11 mouse cellular contexts compared by ENCODE assay signal in genomic region chr11:54088253-54088946, GRCm38 (mm10). TPM values are rescaled to one million over a fixed set of nuclear protein-coding genes. Genes with fewer than 3 reads are reported as not detected.
DNase-seq lines count a peak whose midpoint lies in the region; ATAC-seq and TF ChIP-seq lines count a peak whose summit lies in the region.
"Had no signal": no experiment of that assay in that cellular context is flagged by ENCODE, and none has a peak within 500 bp of the region (broad histone marks: within the 10 kb centered on the region; RNA-seq: fewer than 3 reads in every experiment).

No protein-coding gene starts in this region.

- no peaks in the 10 kb centered on the region for H3K27me3 ChIP-seq in hindbrain, postnatal 0 days (ENCODE audit: insufficient read depth, low read length)
- H3K27me3 ChIP-seq in hindbrain, embryonic 11.5 days (ENCODE audit: control insufficient read depth, insufficient read depth, low read length): no peaks in the 10 kb centered on the region
- H3K27me3 ChIP-seq: liver, embryonic 13.5 days had no signal

- intact Hi-C loops in left cerebral cortex, postnatal 4 days (cut with DNase I): no loop called here

- H3K36me3 ChIP-seq in hindbrain, postnatal 0 days (ENCODE audit: insufficient read depth, low read length): no peaks in the 10 kb centered on the region
- no peaks in the 10 kb centered on the region for H3K36me3 ChIP-seq in hindbrain, embryonic 11.5 days (ENCODE audit: control insufficient read depth, insufficient read depth, low read length)
- H3K36me3 ChIP-seq: heart, embryonic 10.5 days; liver, embryonic 13.5 days had no signal

- H3K4me1 ChIP-seq in hindbrain, postnatal 0 days (ENCODE audit: insufficient read depth, low read length): no peaks in the 10 kb centered on the region
- H3K4me1 ChIP-seq in hindbrain, embryonic 11.5 days (replicated peaks; ENCODE audit: control insufficient read depth, insufficient read depth, low read length): no peaks in the 10 kb centered on the region

- H3K4me2 ChIP-seq in hindbrain, postnatal 0 days (ENCODE audit: low read depth, low read length): no peak overlapping the region
- H3K4me2 ChIP-seq in hindbrain, embryonic 11.5 days (replicated peaks; ENCODE audit: low read depth, low read length): no peak overlapping the region
- H3K4me2 ChIP-seq: liver, embryonic 13.5 days had no signal

- H3K9me3 ChIP-seq in hindbrain, postnatal 0 days (ENCODE audit: low read length): no peaks in the 10 kb centered on the region
- no peaks in the 10 kb centered on the region for H3K9me3 ChIP-seq in hindbrain, embryonic 11.5 days (ENCODE audit: control insufficient read depth, low read length)
- H3K9me3 ChIP-seq: heart, embryonic 10.5 days; liver, embryonic 13.5 days had no signal

- 76% methylated on average over 7 of the region's 7 CpGs for WGBS in hindbrain, postnatal 0 days
- 82% methylated on average over 7 of the region's 7 CpGs for WGBS in hindbrain, embryonic 11.5 days

- no peak overlapping the region for H3K27ac ChIP-seq in hindbrain, postnatal 0 days
- no peak overlapping the region for H3K27ac ChIP-seq in hindbrain, embryonic 11.5 days (ENCODE audit: low read depth, low read length)
- H3K27ac ChIP-seq: heart, embryonic 10.5 days; liver, embryonic 13.5 days had no signal

- H3K9ac ChIP-seq in hindbrain, postnatal 0 days (replicated peaks; ENCODE audit: low read length): no peak overlapping the region
- H3K9ac ChIP-seq in hindbrain, embryonic 11.5 days (ENCODE audit: low read depth, low read length): no peak overlapping the region
- H3K9ac ChIP-seq: liver, embryonic 13.5 days had no signal

- no peak for TF ChIP-seq CTCF in hindbrain, postnatal 0 days (IDR thresholded peaks at IDR 0.05; ENCODE audit: low read depth)

- DNase-seq in hindbrain, postnatal 0 days (ENCODE audit: low spot score): no peak
- no peak for DNase-seq in hindbrain, embryonic 11.5 days (ENCODE audit: low spot score)
- peak; percentile 1 for DNase-seq in thymus, postnatal 4 days
- DNase-seq in thymus, adult 18-20 months: no peak
- DNase-seq in left cerebral cortex, postnatal 4 days: no peak
- DNase-seq in spleen, postnatal 4 days (ENCODE audit: low spot score in 2 of 2): no peak

- H3K4me3 ChIP-seq in hindbrain, postnatal 0 days (ENCODE audit: low read length): no peak overlapping the region
- no peak overlapping the region for H3K4me3 ChIP-seq in hindbrain, embryonic 11.5 days (ENCODE audit: low read depth, low read length)
- H3K4me3 ChIP-seq: heart, embryonic 10.5 days; liver, embryonic 13.5 days had no signal

- peak; percentile 17; the same call in 1 of the 2 replicates for ATAC-seq in hindbrain, postnatal 0 days
- ATAC-seq in hindbrain, embryonic 11.5 days (ENCODE audit: low FRiP score): no peak
- peak; percentile 66 for ATAC-seq in granulocyte monocyte progenitor cell, adult 5-6 weeks (replicated peaks; ENCODE audit: poor library complexity, severe bottlenecking)
- no peak for ATAC-seq in inflammation-experienced regulatory T-cells, adult 6 months

RNA-seq across cellular contexts. Expression of gene P4ha2, which starts 11.5 kb away (rescaled TPM):
- total RNA-seq in hindbrain, postnatal 0 days (2014; rRNA removed): 6.5 and 9.7 TPM in 2 replicates
- polyA plus RNA-seq in hindbrain, postnatal 0 days (2015; fragmentation: Nextera tagmentation; extraction: Ambion mirVana): 8.4 and 9.0 TPM in 2 replicates
- 18.2 and 20.3 TPM in 2 replicates for polyA plus RNA-seq in hindbrain, embryonic 11.5 days (2014; fragmentation: Nextera tagmentation; extraction: Ambion mirVana)
- total RNA-seq in granulocyte monocyte progenitor cell, adult 5-6 weeks (2014; fragmentation: Nextera tagmentation): not detected in 2 replicates
- not detected in 2 replicates for total RNA-seq in granulocyte monocyte progenitor cell, adult 5-6 weeks (2017)
- polyA plus RNA-seq in inflammation-experienced regulatory T-cells, adult 6 months (2017; shearing (Covaris generic)): not detected
- total RNA-seq in left cerebral cortex, postnatal 4 days (2021): 10 to 100 TPM; 14.4 to 15.7 TPM
- polyA plus RNA-seq: CD4-positive, CD25-positive, alpha-beta regulatory T cell, adult 4 months had no signal

RNA-seq across cellular contexts. Expression of gene Pdlim4, which starts 19.6 kb away (rescaled TPM):
- 46.1 and 51.1 TPM in 2 replicates for total RNA-seq in hindbrain, postnatal 0 days (2014; rRNA removed)
- 47.6 and 54.6 TPM in 2 replicates for polyA plus RNA-seq in hindbrain, postnatal 0 days (2015; fragmentation: Nextera tagmentation; extraction: Ambion mirVana)
- polyA plus RNA-seq in hindbrain, embryonic 11.5 days (2014; fragmentation: Nextera tagmentation; extraction: Ambion mirVana): 46.4 and 49.3 TPM in 2 replicates
- total RNA-seq in granulocyte monocyte progenitor cell, adult 5-6 weeks (2014; fragmentation: Nextera tagmentation): 0.70 and 4.5 TPM in 2 replicates
- total RNA-seq in granulocyte monocyte progenitor cell, adult 5-6 weeks (2017): 0.47 TPM in 1 of 2 replicates, not detected in the other
- polyA plus RNA-seq in inflammation-experienced regulatory T-cells, adult 6 months (2017; shearing (Covaris generic)): 1 to 10 TPM in 1 of 3 experiments, under 1 TPM in 2; 0.49 to 1.1 (median 0.50) TPM
- 10 to 100 TPM; 11.9 to 13.5 TPM for total RNA-seq in left cerebral cortex, postnatal 4 days (2021)

Comparison
In these comparisons a context has a peak if more than half of its experiments do, and no peak if none do; other contexts are left out.
1. ATAC-seq: peak in hindbrain, postnatal 0 days (single experiment) and granulocyte monocyte progenitor cell, adult 5-6 weeks (single experiment); none in hindbrain, embryonic 11.5 days (single experiment) and inflammation-experienced regulatory T-cells, adult 6 months (single experiment).